Mouse (Mus musculus) heart, embryonic 10.5 days (tissue): ENCODE data around the gene D430042O09Rik. TPM values are rescaled to one million over a fixed set of nuclear protein-coding genes. Genes with fewer than 3 reads are reported as not detected.
"Not testable (repeated sequence)": the region's sequence is repeated elsewhere in the genome, so short reads cannot be mapped to it uniquely, and the experiment has no call there.

Source experiments
- DNase-seq: peaks from one replicate; pipeline ENCODE4 v3.0.0-alpha.2; 2017; ENCODE audit warnings: low spot score
- H3K27ac ChIP-seq: fragments of 300-500 bp; sonication (generic); 2 replicates; pipeline ENCODE4 v1.5.1; 2016; ENCODE audit warnings: mild to moderate bottlenecking
- H3K27me3 ChIP-seq: fragments of 300-500 bp; sonication (generic); 2 replicates; pipeline ENCODE4 v1.6.1; 2016; ENCODE audit warnings: mild to moderate bottlenecking; ENCODE audit not compliant: poor library complexity, insufficient read depth, severe bottlenecking
- H3K36me3 ChIP-seq: fragments of 300-500 bp; sonication (generic); 2 replicates; pipeline ENCODE4 v1.6.1; 2016; ENCODE audit warnings: mild to moderate bottlenecking, moderate library complexity
- H3K4me1 ChIP-seq: fragments of 300-500 bp; sonication (generic); 2 replicates; pipeline ENCODE4 v1.6.1; 2016; ENCODE audit warnings: mild to moderate bottlenecking
- H3K4me3 ChIP-seq: fragments of 300-500 bp; sonication (generic); 2 replicates; pipeline ENCODE4 v1.5.1; 2016; ENCODE audit warnings: mild to moderate bottlenecking, moderate library complexity
- H3K9me3 ChIP-seq: fragments of 300-500 bp; sonication (generic); 2 replicates; pipeline ENCODE4 v1.6.1; 2016; ENCODE audit warnings: mild to moderate bottlenecking, moderate library complexity
- WGBS: fragments of 180-500 bp; shearing (Covaris S2); methylation state at CpG from one replicate; pipeline ENCODE4 v1.1.7; 2016; 5-methylcytosine and 5-hydroxymethylcytosine counted together
- polyA plus RNA-seq: library from polyadenylated mRNA; unstranded; fragments of >200 nt; fragmentation: Nextera tagmentation; extraction: Ambion mirVana; gene quantifications from 2 replicates; pipeline ENCODE4 v1.2.1, GENCODE M21; 2016

The D430042O09Rik gene
- polyA plus RNA-seq, result 9.2 and 11.1 TPM in 2 replicates

DNA sequence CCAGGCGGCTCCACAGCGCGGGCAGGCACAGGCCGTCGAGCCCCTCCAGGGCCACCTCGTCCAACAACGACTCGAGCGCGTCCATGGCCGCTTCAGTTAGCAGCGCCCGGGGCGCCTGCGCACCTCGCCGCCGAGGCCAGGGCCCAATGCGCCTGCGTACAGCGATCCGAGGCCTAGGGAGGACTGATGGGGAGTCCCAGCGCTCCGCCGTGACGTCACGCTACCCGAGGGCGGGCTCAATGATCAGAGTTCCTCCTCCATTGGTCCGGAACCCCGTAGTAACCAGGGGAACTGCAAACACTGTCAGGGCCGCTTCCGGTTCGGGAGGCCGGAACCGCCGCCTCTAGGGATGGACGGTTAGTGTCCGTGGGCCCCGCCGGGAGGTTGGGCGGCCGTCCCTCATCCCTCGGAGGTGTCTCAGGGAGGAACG, at the start of gene D430042O09Rik, which contains the start of gene Gtf3c1:
TSS of gene D430042O09Rik (plus strand) at position 296 of the 430 bp plus-strand sequence.
TSS of gene Gtf3c1 (minus strand) at position 188 of the 430 bp plus-strand sequence.
- under 1% methylated on average over 45 of the region's 45 CpGs for WGBS
- Histone ChIP-seq H3K4me1 (peaks cover 31% of the 10 kb centered on the region), H3K4me3 (peak within 1 kb of the TSS; percentile 93), H3K27ac (peak within 1 kb of the TSS; percentile 98), H3K9me3 (no peaks in the 10 kb centered on the region), H3K36me3 (peaks cover 16% of the 10 kb centered on the region), H3K27me3 (no peaks in the 10 kb centered on the region)
- DNase-seq, result peak; percentile 100

DNA sequence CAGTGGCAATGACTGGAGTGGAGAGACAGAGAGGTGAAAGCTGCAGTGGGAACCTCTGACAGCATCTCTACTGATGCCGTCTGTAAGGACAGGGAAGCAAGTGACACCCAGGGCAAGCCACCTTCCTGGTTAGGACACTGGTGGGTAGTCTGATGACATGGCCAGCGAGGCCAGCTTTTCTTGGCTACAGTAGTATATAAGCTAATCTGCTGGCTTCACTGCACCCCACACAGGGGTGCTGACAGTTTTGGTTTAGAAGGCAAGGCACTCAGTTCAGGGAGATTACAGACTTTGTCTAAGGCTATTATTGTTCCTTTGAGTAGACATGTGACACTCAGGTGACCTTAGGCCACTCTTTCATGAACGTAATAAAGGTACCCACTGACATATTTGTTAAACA, 44.0 kb upstream of the D430042O09Rik start:
- WGBS, result 78% methylated on average over 3 of the region's 3 CpGs
- no peak for DNase-seq
- Histone ChIP-seq H3K27me3 (no peaks in the 10 kb centered on the region), H3K9me3 (no peaks in the 10 kb centered on the region), H3K27ac (no peak overlapping the region), H3K4me3 (no peak overlapping the region), H3K36me3 (peaks cover 100% of the 10 kb centered on the region), H3K4me1 (no peaks in the 10 kb centered on the region)

DNA sequence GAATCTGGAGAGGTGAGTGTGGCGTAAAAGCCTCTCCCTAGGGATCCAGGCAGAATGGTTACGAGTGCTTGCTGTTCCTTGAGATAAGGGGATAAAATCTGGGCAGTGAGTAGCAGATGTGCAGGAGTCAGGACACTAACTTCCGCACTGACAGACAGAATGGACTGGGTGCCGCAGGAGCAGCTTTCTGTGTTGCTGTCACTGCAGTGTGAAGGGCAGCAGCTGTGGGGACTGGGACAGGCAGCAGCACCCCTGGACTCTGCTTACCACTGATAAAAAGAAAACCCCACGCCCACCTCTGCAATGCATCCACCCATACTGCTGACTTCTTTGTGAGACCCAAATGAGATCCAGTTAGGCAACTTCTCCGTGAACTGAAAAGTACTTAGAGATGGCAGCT, 36.8 kb upstream of the D430042O09Rik start:
- no peaks in the 10 kb centered on the region for H3K9me3 ChIP-seq
- DNase-seq, result no peak
- H3K27ac ChIP-seq, result no peak overlapping the region
- no peaks in the 10 kb centered on the region for H3K27me3 ChIP-seq
- no peaks in the 10 kb centered on the region for H3K4me1 ChIP-seq
- peaks cover 99% of the 10 kb centered on the region for H3K36me3 ChIP-seq
- H3K4me3 ChIP-seq, result no peak overlapping the region
- WGBS, result 70% methylated on average over 6 of the region's 6 CpGs

DNA sequence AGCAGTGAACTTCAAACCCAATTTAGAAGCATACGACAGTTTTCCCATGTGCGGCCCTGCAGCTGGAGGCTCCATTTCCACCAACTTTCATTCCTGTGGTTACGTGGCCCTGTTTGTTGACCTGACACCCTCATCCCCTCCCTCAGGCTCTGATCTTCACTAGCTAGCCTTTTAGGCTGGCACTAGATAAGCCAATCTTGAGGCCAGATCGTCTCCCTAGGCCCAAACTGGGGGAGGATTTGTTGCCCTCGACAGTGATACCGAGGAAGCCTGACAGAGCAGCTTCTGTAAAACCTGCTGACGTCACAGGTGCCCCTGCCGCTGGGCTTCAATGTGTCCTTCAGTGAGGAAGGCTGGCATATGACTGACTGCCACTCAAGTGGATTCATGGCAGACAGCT, 36.3 kb upstream of the D430042O09Rik start:
- H3K9me3 ChIP-seq, result no peaks in the 10 kb centered on the region
- whole genome bisulfite sequencing, result 84% methylated on average over 8 of the region's 8 CpGs
- H3K27ac ChIP-seq, result no peak overlapping the region

DNA sequence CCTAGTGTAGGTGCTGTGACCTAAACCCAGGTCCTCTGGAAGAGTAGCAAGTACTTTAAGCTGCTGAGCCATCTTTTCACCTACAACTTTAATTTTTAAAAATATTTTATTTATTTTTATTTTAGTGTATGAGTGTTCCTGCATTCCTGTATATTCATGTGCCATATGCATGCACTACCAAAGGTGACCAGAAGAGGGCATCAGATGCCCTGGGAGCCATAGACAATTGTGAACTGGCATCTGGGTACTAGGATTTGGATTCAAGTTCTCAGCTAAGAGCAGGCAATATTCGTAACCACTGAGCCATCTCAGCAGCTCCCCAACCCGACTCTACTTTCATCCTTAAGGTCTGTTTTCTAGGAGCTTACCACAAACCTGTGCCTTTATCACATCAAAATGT, 32.8 kb upstream of the D430042O09Rik start:
- 82% methylated on average over 2 of the region's 2 CpGs for WGBS
- no peak overlapping the region for H3K4me3 ChIP-seq
- H3K36me3 ChIP-seq, result peaks cover 99% of the 10 kb centered on the region
- H3K27me3 ChIP-seq, result no peaks in the 10 kb centered on the region
- H3K9me3 ChIP-seq, result no peaks in the 10 kb centered on the region
- peak; percentile 74 for DNase-seq
- no peaks in the 10 kb centered on the region for H3K4me1 ChIP-seq
- H3K27ac ChIP-seq, result no peak overlapping the region

More for the DNA sequence above, 36.3 kb upstream of the D430042O09Rik start:
- peaks cover 99% of the 10 kb centered on the region for H3K36me3 ChIP-seq
- H3K4me3 ChIP-seq, result no peak overlapping the region
- no peaks in the 10 kb centered on the region for H3K27me3 ChIP-seq
- H3K4me1 ChIP-seq, result no peaks in the 10 kb centered on the region
- no peak for DNase-seq

DNA sequence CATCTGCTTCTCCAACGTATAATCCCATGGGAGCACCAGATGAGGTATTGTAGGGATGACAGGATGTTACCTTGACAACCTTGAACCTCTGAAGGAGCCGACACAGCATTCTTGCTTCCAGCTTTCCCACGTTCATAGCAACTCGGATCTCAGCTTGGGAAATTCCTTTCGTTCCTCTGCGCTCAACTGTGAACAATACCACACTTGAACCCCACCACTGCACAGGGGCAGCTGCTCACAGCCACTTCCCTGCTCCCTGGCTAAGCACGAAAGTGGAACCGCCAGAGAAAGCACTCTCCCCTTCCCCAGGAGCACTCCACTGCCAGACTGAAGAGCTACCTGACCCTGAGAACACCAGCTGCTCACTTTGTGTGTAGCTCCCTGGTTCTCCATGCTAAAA, 28.9 kb upstream of the D430042O09Rik start:
- 86% methylated on average over 8 of the region's 8 CpGs for WGBS
- H3K36me3 ChIP-seq, result peaks cover 95% of the 10 kb centered on the region
- H3K27ac ChIP-seq, result no peak overlapping the region

DNA sequence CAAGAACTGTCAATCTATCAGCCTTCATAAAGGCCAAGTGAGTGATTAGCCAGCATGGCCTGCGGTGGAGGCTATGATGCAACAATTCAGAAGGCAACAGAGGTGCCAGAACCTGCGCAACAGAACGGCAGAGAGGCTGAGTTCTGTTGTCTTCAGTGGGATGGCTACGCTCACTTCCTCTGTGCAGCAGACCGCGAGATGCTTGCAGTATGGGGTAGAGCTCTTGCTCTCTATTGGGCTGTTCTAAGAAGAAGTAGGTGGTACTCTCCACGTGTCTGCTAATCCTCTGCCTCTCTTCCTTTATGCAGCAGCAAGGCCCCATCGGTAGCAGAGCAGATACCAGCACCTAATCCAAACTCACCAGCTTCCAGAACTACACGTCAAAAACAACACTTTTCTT, 27.8 kb upstream of the D430042O09Rik start:
- H3K27ac ChIP-seq, result no peak overlapping the region
- 91% methylated on average over 9 of the region's 9 CpGs for WGBS
- peaks cover 90% of the 10 kb centered on the region for H3K36me3 ChIP-seq
- H3K27me3 ChIP-seq, result no peaks in the 10 kb centered on the region
- no peak overlapping the region for H3K4me3 ChIP-seq
- no peaks in the 10 kb centered on the region for H3K9me3 ChIP-seq
- H3K4me1 ChIP-seq, result no peaks in the 10 kb centered on the region
- no peak for DNase-seq

More for the DNA sequence above, 28.9 kb upstream of the D430042O09Rik start:
- Histone ChIP-seq H3K27me3 (no peaks in the 10 kb centered on the region), H3K4me3 (no peak overlapping the region), H3K9me3 (no peaks in the 10 kb centered on the region), H3K4me1 (no peaks in the 10 kb centered on the region)
- DNase-seq, result no peak

DNA sequence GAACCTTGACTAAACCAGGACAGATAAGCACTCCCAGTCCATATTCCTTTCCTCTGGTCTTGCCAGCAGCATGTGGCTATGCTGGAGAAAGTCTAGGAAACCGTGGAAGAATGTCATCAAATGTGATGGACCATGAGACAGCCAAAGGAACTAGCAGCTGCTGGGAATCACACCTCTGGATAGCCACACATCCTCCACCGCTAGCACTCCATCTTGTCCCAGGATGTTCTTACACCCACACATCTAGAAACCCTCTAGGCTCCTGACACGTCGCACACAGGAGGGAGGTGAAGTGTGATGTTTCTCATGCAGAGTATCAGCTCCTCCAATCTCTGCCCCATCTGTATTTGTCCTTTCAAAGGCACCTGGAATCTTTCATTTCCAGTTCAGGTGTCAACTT, 17.2 kb upstream of the D430042O09Rik start:
- 93% methylated on average over 4 of the region's 4 CpGs for WGBS
- no peak overlapping the region for H3K27ac ChIP-seq
- no peak for DNase-seq
- H3K4me1 ChIP-seq, result peaks cover 4% of the 10 kb centered on the region
- H3K4me3 ChIP-seq, result no peak overlapping the region
- peaks cover 90% of the 10 kb centered on the region for H3K36me3 ChIP-seq
- no peaks in the 10 kb centered on the region for H3K9me3 ChIP-seq
- H3K27me3 ChIP-seq, result no peaks in the 10 kb centered on the region

DNA sequence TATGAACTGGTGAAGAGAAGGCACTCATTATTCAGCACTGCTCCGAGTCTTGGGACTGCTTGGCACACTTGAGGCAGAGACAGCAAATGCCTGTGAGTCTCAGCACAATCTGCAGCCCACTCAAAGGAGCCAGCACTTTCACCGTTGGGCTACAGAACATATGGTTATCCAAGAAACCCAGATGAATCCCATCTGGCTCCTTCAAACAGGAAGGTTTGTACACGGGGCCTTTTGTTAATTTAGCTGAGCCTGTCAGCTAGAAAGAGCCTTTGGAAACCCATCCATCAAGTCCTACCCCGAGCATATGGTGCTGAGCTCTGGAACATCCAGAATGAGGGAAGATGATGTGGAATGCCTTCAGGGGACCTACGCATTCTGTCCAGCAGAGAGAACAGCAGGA, 13.6 kb upstream of the D430042O09Rik start:
- H3K9me3 ChIP-seq, result peaks cover 10% of the 10 kb centered on the region; the same call in 1 of the 2 replicates
- DNase-seq, result no peak
- no peaks in the 10 kb centered on the region for H3K4me1 ChIP-seq
- no peak overlapping the region for H3K4me3 ChIP-seq
- H3K27ac ChIP-seq, result no peak overlapping the region
- WGBS, result 88% methylated on average over 5 of the region's 5 CpGs
- H3K27me3 ChIP-seq, result no peaks in the 10 kb centered on the region
- peaks cover 100% of the 10 kb centered on the region for H3K36me3 ChIP-seq

DNA sequence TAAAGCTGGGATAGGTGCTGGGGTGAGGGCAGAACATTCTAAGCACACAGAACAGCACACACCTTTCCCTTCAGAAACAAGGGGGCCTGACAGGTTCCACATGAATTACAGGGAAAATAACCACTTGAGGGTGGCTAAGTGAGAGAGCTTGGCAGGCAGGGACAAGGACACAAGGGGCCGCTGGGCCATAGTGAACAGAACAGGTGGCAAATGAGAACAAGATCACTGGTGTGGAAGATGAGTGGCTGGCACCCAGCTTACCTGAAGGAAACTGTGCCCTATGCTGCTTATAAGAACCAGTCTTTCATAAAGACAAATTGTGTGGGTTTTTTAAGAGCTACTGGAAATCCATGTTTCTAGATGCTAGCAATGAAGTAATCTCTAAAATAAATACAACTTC, 4.9 kb upstream of the D430042O09Rik start:
- 74% methylated on average over 1 of the region's 1 CpGs for WGBS
- Histone ChIP-seq H3K4me1 (peaks cover 21% of the 10 kb centered on the region), H3K36me3 (peaks cover 65% of the 10 kb centered on the region), H3K9me3 (peaks cover 12% of the 10 kb centered on the region; the same call in 1 of the 2 replicates), H3K4me3 (no peak overlapping the region), H3K27me3 (no peaks in the 10 kb centered on the region), H3K27ac (no peak overlapping the region)
- DNase-seq, result no peak

DNA sequence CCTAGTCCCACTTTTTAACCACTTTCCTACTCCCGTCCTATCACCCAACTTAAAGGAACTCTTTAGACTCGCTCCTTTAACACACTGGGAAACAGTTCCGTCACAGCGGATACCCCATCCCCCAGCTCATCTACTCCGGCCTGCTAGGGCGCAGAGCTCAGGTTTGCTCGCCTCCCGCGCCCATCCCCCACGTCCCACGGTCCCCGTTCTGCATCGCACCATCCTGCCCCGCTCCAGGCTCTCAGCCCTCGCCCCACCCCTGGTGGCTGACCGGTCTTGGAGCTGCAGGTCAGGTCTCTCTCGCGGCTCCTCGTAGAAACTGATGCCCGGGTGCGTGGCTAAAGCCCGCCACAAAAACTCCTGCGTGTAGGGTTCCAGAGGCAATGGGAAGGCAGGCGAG, 502 bp upstream of the D430042O09Rik start:
- H3K9me3 ChIP-seq, result no peaks in the 10 kb centered on the region
- WGBS, result under 1% methylated on average over 24 of the region's 24 CpGs
- H3K4me3 ChIP-seq, result peak overlapping the region; percentile 93
- H3K27ac ChIP-seq, result peak overlapping the region; percentile 98
- peaks cover 21% of the 10 kb centered on the region for H3K36me3 ChIP-seq
- peak; percentile 93 for DNase-seq
- H3K4me1 ChIP-seq, result peaks cover 31% of the 10 kb centered on the region
- H3K27me3 ChIP-seq, result no peaks in the 10 kb centered on the region

DNA sequence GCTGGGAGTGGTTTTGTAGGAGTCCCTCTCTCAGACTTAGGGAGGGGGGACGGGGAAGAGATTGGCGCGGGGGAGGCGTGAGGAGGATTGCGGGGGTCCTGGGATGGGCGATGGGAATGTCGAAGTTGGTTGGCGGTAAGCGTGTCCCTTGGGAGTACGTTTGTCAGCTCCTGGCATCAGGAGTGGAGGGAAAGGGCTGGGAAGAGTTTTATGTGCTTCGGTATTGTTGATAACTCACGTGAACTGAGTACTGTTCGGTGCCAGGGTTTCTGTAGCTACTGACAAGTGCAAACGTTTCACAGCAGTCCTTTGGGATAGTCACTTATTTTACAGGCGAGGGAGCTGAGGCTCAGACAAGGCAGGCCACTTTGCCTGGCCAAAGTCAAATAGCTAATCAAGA, 412 bp downstream of the D430042O09Rik start:
- Histone ChIP-seq H3K27me3 (no peaks in the 10 kb centered on the region), H3K4me1 (peaks cover 31% of the 10 kb centered on the region), H3K27ac (peak overlapping the region; percentile 98), H3K4me3 (peak overlapping the region; percentile 93), H3K36me3 (peaks cover 11% of the 10 kb centered on the region), H3K9me3 (no peaks in the 10 kb centered on the region)
- under 1% methylated on average over 15 of the region's 15 CpGs for WGBS
- no peak for DNase-seq

DNA sequence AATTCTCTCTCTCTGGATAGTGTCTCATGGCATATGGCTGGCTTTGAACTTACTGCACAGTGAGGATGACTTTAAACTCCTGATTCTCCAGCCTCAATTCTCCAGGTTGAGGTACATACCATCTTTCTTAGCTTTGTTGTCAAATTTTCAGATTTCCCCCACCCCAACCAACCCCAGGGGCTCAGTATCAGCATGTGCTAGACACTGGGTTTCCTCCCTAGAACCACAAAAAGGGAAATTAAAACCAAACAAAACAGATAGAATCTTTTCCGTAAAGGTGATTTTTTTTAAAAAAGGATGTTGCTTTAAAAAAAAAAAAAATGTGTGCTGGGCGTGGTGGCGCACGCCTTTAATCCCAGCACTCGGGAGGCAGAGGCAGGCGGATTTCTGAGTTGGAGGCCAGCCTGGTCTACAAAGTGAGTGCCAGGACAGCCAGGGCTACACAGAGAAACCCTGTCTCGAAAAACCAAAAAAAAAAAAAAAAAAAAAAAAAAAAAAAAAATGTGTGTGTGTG, 5.9 kb downstream of the D430042O09Rik start:
- not testable (repeated sequence) for H3K36me3 ChIP-seq, DNase-seq, H3K9me3 ChIP-seq, H3K4me3 ChIP-seq, H3K27me3 ChIP-seq, H3K27ac ChIP-seq
- WGBS, result 86% methylated on average over 7 of the region's 7 CpGs
- peaks cover 33% of the 10 kb centered on the region for H3K4me1 ChIP-seq

DNA sequence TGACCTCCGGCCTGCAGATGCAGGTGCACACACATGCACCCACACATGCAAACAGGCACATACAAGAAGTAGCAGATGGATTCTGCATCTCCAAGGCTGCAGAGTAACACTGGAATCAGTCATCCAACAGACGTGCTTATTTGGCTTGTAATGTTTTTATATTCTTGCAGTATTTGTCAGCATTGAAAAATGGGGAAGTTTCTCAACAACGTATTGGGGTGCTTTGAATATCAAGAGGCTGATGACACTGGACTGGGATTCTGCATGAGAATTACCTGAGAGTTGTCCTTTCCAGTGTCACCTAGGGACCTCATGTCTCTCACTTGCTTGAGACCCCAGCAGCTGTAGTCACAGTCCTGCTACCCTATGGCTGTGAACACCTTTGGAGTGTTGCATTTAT, 7.1 kb downstream of the D430042O09Rik start:
- H3K36me3 ChIP-seq, result no peaks in the 10 kb centered on the region; the same call in 1 of the 2 replicates
- H3K27me3 ChIP-seq, result no peaks in the 10 kb centered on the region
- WGBS, result 77% methylated on average over 3 of the region's 3 CpGs
- H3K27ac ChIP-seq, result peak overlapping the region; percentile 56; the same call in 1 of the 2 replicates
- no peak for DNase-seq
- H3K4me1 ChIP-seq, result peaks cover 37% of the 10 kb centered on the region
- H3K9me3 ChIP-seq, result no peaks in the 10 kb centered on the region
- no peak overlapping the region for H3K4me3 ChIP-seq
